Mouse (Mus musculus) heart, postnatal 25 days (tissue): ENCODE results near the gene Nxn. TPM values are rescaled to one million over a fixed set of nuclear protein-coding genes. Genes with fewer than 3 reads are reported as not detected.

Experiments
- DNase-seq: peaks from one replicate; pipeline ENCODE4 v3.0.0; 2022; ENCODE audit warnings: low spot score
- intact Hi-C: fragments of 180-260 bp; cut with DNase I; formaldehyde crosslinking; loops from one replicate; pipeline ENCODE4 v1.15.1; 2025
- total RNA-seq, 2 experiments: library from RNA; stranded (reverse); gene quantifications; 2 replicates each; pipeline ENCODE4 v1.2.3; 2021

Gene Nxn
- total RNA-seq, 2 experiments from 2014 or later: 11.6 to 14.8 TPM

GRCm38 (mm10) chr11:76314140-76314539 lies 84.8 kb downstream of the Nxn start:
- intact Hi-C loops: no loop called here
- DNase-seq: no peak

- DNase-seq: no peak
- intact Hi-C loops: no loop called here
These were observed 86.1 kb downstream of the Nxn start for GRCm38 (mm10) chr11:76312805-76313204.

- intact Hi-C loops: no loop called here
These were observed 87.5 kb downstream of the Nxn start for GRCm38 (mm10) chr11:76311224-76312000.

GRCm38 (mm10) chr11:76309868-76310267 lies 89.1 kb downstream of the Nxn start:
- intact Hi-C loops: no loop called here
- no peak for DNase-seq

More at GRCm38 (mm10) chr11:76311224-76312000, 87.5 kb downstream of the Nxn start:
- no peak for DNase-seq

GRCm38 (mm10) chr11:76309072-76309471 lies 89.9 kb downstream of the Nxn start:
- intact Hi-C loops: no loop called here
- no peak for DNase-seq

GRCm38 (mm10) chr11:76306769-76307168 lies 92.2 kb downstream of the Nxn start:
- no peak for DNase-seq
- intact Hi-C loops: no loop called here

GRCm38 (mm10) chr11:76305571-76305970 lies 93.4 kb downstream of the Nxn start:
- intact Hi-C loops: no loop called here
- no peak for DNase-seq

GRCm38 (mm10) chr11:76303368-76303767 lies 95.6 kb downstream of the Nxn start:
- DNase-seq: no peak

GRCm38 (mm10) chr11:76300862-76301261 lies 98.1 kb downstream of the Nxn start:
- no peak for DNase-seq
- intact Hi-C loops: no loop called here

More at GRCm38 (mm10) chr11:76303368-76303767, 95.6 kb downstream of the Nxn start:
- intact Hi-C loops: no loop called here

- no peak for DNase-seq
These were observed 100.4 kb downstream of the Nxn start for GRCm38 (mm10) chr11:76298457-76299000.

GRCm38 (mm10) chr11:76297252-76297651 lies 101.7 kb downstream of the Nxn start:
- DNase-seq: no peak
- intact Hi-C loops: no loop called here

More at GRCm38 (mm10) chr11:76298457-76299000, 100.4 kb downstream of the Nxn start:
- intact Hi-C loops: no loop called here

- no peak for DNase-seq
These were observed 104.1 kb downstream of the Nxn start for GRCm38 (mm10) chr11:76294836-76295235.

GRCm38 (mm10) chr11:76294078-76294477 lies 104.9 kb downstream of the Nxn start:
- intact Hi-C loops: no loop called here
- DNase-seq: no peak

More at GRCm38 (mm10) chr11:76294836-76295235, 104.1 kb downstream of the Nxn start:
- intact Hi-C loops: no loop called here

- intact Hi-C loops: no loop called here
- peak; percentile 32 for DNase-seq
These were observed 106.1 kb downstream of the Nxn start for GRCm38 (mm10) chr11:76292831-76293230.

GRCm38 (mm10) chr11:76292398-76292797 lies 106.5 kb downstream of the Nxn start:
- intact Hi-C loops: no loop called here
- DNase-seq: peak; percentile 48

GRCm38 (mm10) chr11:76291960-76292359 lies 107.0 kb downstream of the Nxn start:
- intact Hi-C loops: no loop called here
- no peak for DNase-seq

GRCm38 (mm10) chr11:76290367-76290766 lies 108.6 kb downstream of the Nxn start:
- intact Hi-C loops: no loop called here
- no peak for DNase-seq

- no peak for DNase-seq
- intact Hi-C loops: loop anchor here (5.0 kb wide), 1 partner anchor 34 kb away; no protein-coding TSS in a partner anchor
These were observed 110.3 kb downstream of the Nxn start for GRCm38 (mm10) chr11:76288645-76289044.

- DNase-seq: no peak
- intact Hi-C loops: loop anchor here (5.0 kb wide), 1 partner anchor 35 kb away; no protein-coding TSS in a partner anchor
These were observed 111.6 kb downstream of the Nxn start for GRCm38 (mm10) chr11:76287301-76287700.

- intact Hi-C loops: loop anchor here (5.0 kb wide), 1 partner anchor 36 kb away; no protein-coding TSS in a partner anchor
- no peak for DNase-seq
These were observed 112.3 kb downstream of the Nxn start for GRCm38 (mm10) chr11:76286534-76287126.
